Mouse (Mus musculus): ENCODE measurements around the gene Gpr33. TPM values are rescaled to one million over a fixed set of nuclear protein-coding genes. Genes with fewer than 3 reads are reported as not detected.

The Gpr33 gene
- polyA plus RNA-seq (2017; shearing (Covaris generic)): not detected

GRCm38 (mm10) chr12:52027963-52028362 lies at the start of gene Gpr33:
Gene Gpr33 (minus strand): TSS chr12:52028063.

GRCm38 (mm10) chr12:52005877-52006632 lies 21.8 kb downstream of the Gpr33 start, which contains the start of gene Dtd2:
Gene Dtd2 (minus strand): TSS chr12:52006501.

Other genes with a start within 250 kb of the Gpr33 start
- 87.9 TPM for gene Hectd1, start 198.5 kb downstream of the Gpr33 start, polyA plus RNA-seq (2017; shearing (Covaris generic))
- 9.1 TPM for gene Heatr5a, start 56.7 kb downstream of the Gpr33 start, polyA plus RNA-seq (2017; shearing (Covaris generic))
- 12.4 TPM for gene Dtd2, start 21.6 kb downstream of the Gpr33 start, polyA plus RNA-seq (2017; shearing (Covaris generic))
- gene Nubpl, start 69.7 kb upstream of the Gpr33 start, polyA plus RNA-seq (2017; shearing (Covaris generic)): 7.0 TPM